Mouse (Mus musculus): ENCODE results near the gene Kat2b.

DNA sequence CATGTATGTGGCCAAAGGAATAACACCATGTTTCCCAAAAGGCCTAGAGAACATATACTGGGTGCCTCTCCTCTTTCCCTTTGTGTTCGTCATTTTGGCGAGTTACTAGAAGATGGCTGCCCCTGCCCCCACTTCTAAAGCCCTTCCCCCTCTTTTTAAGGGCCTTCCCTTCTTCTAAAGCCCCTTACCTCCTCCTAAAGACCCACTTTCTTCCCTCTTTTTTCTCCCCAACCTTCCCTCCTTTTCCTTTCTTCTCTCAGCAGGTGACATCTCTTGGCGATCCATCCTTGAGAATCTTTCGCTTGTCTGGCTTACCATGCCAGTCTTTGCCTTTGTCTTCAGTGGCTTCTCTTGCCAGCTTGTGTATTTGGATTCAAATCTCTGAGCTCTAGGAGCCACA, 31.9 kb downstream of the Kat2b start:
- TF ChIP-seq POLR2A (IDR thresholded peaks at IDR 0.05; ENCODE audit: low read depth, low read length) (no peak), CTCF (IDR thresholded peaks at IDR 0.05; ENCODE audit: extremely low read depth, insufficient read length, insufficient replicate concordance, low read depth, low read length) (no peak)

Data from small intestine, adult 2 months (tissue).